Mouse (Mus musculus) layer of hippocampus, postnatal 36 days (tissue): ENCODE measurements at regions not wholly inside any gene's neighbourhood (a gene's known extent, or its start where the extent isn't known, plus 50 kb on each side); places are given as distances from the start of the nearest gene placed in this dataset.

Experiments
- DNase-seq, 2 experiments: peaks; one replicate each; pipeline ENCODE4 v3.0.0; 2022

DNA sequence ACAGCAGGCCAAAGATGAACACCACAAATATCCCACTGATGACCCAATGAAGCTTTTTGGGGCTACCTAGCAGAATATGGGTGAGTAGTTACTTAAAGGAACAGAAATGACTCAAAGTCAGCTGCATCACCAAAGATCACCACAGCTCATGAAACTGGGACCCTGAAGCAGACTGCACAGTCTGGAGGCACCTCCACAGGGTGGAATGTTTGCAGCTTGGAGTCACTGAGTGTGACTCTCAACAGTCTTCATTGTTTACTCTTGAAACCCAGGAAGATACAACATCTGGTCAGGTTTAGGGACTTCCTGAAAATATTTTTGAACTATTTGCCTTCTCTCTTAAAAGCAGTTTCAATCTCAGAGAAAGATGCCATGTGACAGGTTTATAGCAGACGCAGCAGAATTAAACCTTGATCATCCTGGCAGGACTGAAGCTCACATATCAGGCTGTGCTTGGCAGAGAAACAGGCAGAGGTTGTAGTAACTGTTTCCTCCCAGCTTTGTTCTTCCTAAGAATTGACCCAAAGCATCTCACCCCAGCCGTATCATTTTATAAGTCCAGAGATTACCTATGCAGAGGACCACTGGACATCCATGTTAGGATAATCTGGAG, 944.1 kb upstream of the Adgrl4 start:
- no peak for DNase-seq

DNA sequence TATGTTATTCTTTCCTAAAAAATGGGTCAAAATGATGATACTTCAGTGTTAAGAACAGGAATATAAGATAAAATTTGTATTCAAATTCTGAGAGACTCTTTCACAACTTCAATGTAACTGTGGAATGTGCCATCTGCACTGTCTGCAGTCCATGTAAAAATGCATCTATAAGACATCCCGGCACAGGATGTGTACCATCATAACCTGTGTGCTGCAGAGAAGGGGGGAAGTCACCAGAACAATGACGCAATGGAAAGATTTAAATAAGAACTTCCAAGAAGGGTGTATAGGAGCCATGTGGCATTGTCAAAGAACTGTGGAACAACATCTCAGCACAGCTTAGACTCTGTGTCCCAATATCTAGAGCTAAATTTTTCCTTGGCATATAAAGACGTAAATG, 906.7 kb upstream of the Adgrl4 start:
- DNase-seq: no peak

DNA sequence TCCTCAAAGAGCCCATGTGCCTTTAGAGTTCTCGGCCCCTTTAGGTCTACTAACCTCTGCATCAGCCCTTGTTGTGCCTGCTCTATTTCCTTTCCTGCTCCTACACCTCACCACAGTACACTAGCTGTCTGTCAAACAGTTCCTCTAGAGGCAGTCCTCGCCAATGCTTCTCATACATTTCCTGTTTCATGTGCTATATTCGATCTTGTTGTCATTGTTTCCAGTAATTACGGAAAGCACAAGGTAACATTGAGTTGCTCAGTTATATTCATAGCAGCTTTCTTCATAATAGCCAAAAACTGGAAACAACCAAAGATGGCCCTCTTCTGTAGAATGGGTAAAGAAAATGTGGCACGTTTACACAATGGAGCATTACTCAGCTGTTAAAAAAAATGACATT, 894.6 kb upstream of the Adgrl4 start:
- no peak for DNase-seq

DNA sequence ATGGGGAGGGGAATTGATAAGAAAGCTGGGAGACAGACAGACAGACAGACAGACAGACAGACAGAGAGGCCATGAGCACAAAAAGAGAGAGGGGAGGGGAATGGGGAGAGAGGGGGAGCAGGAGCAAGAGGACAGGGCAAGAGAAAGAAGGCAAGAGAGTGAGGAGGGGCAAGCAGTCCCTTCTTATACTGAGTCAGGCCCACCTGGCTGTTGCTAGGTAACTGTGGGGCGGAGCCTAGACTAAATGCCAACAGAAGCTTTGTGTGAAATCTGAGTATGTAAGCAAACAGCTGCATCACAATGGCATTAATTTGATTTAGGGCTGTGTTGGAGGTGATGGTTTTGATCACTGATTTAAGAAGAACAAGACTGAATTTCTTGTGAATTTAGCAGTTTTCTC, 849.2 kb upstream of the Adgrl4 start:
- DNase-seq: no peak

DNA sequence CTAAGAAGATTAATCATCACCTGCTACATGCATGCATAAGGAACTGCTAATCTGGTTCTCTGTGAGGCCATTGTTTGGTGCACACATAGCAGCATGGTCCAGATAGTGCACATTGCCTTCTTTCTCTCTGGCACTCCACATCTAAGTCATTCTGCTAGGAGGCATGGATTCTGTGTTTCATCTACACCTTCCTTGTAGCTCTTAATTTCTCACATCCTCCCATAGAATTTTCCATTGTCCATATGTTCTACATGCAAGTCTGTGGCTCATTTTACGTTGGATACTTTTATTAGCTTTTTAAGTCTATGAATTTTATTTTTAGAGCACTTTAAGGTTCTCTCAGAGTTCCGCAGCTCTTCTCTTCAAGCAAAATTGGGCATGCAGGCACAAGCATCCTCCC, 846.7 kb upstream of the Adgrl4 start:
- no peak for DNase-seq

DNA sequence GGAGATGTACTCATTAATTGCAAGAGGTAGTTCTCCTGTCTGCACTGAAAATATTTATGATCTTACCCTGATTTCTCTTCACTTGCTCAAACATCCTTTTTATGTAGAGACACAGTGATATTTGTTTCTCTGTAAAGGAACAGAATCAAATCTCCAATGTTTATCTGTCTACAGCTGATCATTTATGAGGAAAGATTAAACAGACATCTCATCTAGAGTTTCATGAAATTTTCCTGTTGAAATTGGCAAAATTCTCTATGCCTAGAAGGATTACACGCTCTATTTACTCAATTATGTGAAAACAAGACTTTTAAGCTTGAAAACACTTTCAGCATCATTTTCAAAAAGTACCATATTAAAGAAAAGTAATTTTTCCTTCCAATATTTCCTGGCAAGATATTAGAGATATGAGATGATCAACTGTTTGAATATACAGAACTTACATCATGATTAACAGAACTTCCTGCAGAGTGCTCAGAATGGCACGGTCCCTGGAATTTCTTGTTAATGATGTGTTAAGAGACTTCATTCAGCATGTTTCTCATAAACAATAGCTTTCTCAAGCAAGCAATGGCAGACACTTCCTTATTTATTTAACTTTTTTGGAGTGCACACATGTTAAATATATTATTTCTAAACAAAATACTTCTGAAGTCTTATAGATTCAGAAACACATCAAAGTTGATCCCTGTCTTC, 834.1 kb upstream of the Adgrl4 start:
- no peak for DNase-seq

DNA sequence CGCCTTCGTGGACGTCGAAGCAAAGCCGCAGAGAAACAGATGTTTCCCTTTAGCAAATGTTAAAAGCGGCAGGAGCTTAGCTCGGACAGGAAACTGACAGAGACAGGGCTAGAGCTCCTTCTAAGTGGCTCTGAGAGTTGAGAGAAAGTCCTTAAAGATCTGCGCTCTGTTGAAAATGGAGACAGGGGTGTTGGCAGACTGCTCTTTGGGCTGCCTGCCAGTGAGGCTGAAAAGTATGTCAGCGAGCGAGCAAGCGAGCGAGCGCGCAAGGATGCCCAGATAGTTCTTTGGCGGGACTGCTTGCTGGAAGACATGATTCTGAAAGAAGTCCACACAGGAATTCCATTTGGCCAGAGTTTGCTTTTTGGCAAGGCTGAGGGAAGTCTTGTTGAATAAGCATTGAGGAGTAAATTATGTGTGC, 827.0 kb upstream of the Adgrl4 start:
- peak; percentile 39 to 53 for DNase-seq

DNA sequence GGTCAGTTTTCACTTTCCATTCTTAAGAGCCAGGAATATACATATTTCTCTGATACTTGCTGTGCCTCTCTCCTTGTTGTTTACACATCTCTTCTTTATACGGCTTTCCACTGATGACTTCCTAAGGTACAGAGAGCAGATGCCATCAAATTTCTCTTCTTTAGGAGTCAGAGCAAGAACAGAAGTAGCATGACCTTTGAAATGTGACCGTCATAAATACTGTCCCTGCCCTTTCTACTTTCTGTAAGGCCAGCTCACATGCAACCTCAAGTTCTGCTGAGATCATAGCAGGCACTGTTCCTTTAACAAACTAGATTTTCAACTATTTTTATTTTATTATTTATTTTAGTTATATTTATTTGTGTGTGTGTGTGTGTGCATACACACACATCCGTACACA, 800.1 kb upstream of the Adgrl4 start:
- DNase-seq: no peak

DNA sequence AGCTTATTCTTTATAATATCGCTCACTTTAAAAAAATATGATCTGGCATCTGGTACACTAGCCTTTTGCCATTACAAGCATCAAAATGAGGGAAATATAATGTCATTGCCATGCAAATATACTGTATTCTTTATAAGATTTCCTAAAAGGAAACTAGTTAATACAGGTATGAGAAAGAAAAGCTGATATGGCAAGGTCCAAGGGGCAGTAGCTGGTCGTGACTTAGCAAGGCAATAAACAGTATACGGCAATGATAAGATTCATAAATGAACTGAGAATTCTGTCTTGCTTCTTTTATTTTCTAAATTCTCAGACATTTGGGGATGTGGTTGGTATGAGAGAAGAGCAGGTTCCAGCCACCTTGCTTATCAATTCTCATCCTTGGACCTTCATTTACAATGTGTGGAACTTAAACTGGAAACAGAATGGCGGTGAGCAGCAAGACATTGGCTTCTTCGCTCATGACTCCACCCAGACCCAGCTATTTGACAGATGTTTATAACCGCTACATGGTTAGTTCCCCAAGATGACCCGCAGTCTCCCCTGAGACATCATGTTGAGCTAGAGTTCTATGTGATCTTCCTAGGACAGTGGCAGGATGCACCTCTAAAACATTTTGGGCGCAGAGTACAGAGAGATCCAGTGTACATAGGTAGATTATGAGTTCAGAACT, 797.5 kb upstream of the Adgrl4 start:
- no peak for DNase-seq

DNA sequence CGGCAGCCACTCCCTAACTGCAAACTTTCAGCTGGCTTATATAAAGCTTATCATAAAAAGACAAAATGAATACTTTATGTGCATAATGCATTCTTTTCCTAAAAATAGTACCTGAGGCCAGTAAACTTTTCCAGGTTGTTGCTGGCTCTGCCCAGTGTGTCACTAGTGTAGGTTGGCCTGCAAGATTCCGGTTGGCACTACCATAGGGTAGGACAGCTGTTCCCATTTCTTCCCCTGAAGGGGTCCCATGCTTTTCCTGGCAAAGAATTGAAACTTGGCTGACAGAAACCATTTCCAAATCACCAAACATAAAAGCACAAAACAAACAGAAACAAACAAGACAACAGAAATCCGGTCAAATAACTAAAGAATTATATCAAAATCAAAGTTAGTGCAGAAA, 789.6 kb upstream of the Adgrl4 start:
- DNase-seq: no peak

DNA sequence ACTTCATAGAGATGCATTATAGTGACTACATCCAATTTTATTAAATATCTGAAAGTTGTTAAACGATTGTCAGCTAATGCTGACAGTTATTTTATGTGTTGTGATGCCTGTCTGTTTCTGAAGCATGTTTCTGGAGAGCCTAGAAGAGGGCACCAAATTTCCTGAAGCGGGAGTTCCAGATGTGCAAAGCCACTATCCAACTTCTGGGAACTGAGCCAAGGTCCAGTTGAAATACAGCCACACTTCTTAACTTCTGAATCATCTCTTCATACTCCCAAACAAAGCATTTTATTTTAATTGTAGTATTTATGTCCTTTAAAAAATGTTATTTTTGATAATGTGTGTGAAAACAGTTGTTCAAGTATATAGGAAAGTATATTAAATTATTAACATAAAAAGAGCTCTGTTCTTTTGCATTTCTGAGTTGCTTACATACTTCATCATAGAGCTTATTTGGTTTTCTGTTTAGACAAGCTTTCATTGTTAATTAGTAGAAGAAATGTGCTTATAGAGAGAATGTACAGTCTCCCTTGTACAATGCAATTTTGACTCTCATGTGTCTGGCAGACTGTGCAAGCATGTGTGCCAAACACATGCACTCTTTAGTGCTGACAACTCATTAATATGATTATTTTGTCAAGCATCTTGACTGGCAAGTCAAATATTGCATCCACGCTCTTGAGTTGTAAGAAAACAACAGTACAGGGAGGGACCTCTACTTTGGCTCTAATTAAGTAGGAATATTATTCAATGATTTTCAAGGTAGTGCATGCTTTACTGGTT, 787.7 kb upstream of the Adgrl4 start:
- DNase-seq: no peak

DNA sequence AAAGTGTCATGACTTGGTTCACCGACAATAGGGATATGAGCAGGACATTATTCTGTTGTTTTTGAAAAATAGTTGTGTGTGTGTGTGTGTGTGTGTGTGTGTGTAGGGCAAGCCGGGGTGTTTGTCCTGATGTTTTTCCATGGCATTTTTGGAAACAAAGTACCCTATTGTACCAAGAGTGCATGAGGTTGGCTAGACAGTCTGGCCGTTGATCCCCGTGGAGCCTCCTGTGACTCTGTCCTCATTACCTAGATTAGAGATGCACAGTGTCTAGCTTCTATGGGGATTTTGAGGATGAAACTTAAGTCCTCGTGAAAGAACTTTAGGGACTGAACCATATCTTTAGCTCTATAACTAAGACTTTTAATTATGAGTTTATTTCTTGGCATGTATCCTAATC, 741.9 kb upstream of the Adgrl4 start:
- DNase-seq: no peak

DNA sequence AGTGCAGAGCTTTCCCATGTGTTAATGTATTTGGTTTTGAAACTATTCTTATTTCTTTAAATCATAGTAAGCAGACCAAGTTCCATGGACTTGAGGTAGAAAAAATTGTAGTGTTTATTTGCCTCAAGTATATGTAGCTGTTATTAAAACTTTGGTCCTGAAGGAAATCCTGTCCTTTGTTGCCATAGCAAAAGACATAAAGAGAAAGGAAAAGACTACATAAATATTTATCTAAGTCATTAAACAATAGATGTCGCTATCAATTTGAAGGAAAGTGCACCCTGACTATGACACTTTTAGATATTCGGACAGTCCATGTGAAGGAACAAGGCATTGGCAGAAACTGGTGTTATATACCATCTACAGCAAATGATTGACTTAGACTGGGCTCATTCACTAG, 737.7 kb upstream of the Adgrl4 start:
- no peak for DNase-seq
